Mouse (Mus musculus) lung, postnatal 4 days (tissue): Measurements from ENCODE around the gene Mturn.

ENCODE experiments used
- DNase-seq, 2 experiments: peaks; one replicate each; pipeline ENCODE4 v3.0.0; 2021

Gene Mturn

DNA sequence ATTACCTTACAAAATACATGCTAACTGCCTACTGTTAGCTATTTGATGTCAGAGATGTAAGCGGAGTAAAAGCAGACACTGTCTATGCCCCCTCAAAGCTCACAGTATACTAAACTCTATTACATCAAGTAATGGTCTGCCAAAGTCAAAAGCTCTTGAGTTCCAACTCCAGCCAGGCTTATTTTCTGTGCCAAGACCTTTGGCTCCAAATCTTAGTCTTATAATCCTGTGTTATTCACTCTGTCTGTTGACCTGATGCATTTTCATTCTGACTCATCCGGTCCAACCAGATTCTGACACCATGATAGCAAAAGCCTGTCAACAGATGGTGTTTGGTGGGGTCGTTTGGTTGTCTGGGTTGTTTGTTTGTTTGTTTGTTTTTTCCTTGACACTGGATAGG, 50.3 kb downstream of the Mturn start:
- DNase-seq = no peak

GRCm38 (mm10) chr6:54732721-54733120, 51.3 kb downstream of the Mturn start:
- DNase-seq = no peak

GRCm38 (mm10) chr6:54736126-54736525, 54.7 kb downstream of the Mturn start:
- peak; percentile 13 to 39 for DNase-seq

GRCm38 (mm10) chr6:54737255-54737654, 55.8 kb downstream of the Mturn start:
- no peak for DNase-seq

- DNase-seq = no peak
Measured at GRCm38 (mm10) chr6:54737684-54738083, 56.3 kb downstream of the Mturn start.

GRCm38 (mm10) chr6:54749056-54749455, 67.6 kb downstream of the Mturn start:
- no peak for DNase-seq

DNA sequence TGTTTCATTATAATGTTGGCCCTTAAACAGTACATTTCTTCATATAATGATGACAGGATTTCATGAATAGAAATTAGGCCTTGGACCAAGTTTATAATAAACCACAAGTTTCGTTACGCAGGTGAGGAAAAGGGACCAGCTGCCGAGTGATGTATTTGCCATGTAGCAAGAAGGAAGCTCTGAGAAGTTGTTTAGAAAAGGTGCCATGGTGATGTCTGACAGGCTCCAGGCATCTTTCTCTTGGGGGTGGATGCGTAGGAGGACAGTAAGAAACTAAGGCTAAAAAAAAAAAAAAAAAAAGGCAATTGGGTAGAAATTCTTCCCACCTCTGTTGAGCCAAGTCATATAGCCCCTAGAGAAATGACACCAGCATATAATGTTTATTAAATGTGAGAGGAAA, 70.2 kb downstream of the Mturn start:
- no peak for DNase-seq

DNA sequence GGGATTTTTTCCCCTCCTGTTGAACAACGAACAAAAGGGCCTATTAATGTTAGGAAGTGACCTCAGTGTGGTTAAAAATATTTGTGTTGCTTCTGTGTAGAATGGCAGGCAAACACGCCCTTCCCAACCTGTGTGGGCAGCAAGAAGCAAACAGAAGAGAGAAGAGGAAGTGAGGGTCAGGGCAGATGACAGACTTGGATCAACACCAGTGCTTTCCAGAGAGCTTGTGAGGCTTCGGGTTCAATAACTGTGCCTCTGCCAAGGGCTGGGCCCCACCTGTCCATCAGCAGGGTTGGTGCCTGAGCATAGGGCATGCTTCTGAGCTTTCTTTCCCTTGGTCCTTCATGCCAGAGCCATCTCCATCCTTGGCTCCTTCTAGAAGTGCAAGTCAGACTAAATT, 70.7 kb downstream of the Mturn start:
- peak; percentile 36 to 43 for DNase-seq
